ENCODE assay signal across 18 mouse cellular contexts in genomic region chr5:93684661-93685060, GRCm38 (mm10). TPM values are rescaled to one million over a fixed set of nuclear protein-coding genes. Genes with fewer than 3 reads are reported as not detected.
A peak's percentile ranks its signal among the peaks of the same experiment; 100 is the strongest.
DNase-seq lines count a peak whose midpoint lies in the region; TF ChIP-seq lines count a peak whose summit lies in the region.
"Not testable (repeated sequence)": the region's sequence is repeated elsewhere in the genome, so short reads cannot be mapped to it uniquely, and the experiment has no call there.
"Had no signal": no experiment of that assay in that cellular context is flagged by ENCODE, and none has a peak within 500 bp of the region (broad histone marks: within the 10 kb centered on the region; RNA-seq: fewer than 3 reads in every experiment).

No protein-coding gene starts in this region.

- not testable (repeated sequence) for H3K4me3 ChIP-seq in layer of hippocampus, adult 2 months

- peak; percentile 14 for DNase-seq in adrenal gland, postnatal 10 days
- DNase-seq in cerebellum, adult 11-12 months: peak; percentile 14
- peak; percentile 10 for DNase-seq in cerebellum, adult 9-11 months
- DNase-seq in kidney, adult 18-20 months: peak; percentile 25
- DNase-seq in kidney, postnatal 14 days: peak; percentile 6
- DNase-seq in layer of hippocampus, adult 2 months (ENCODE audit: low spot score in 2 of 2): peak in 1 of 2 experiments; percentile 15
- peak; percentile 1 to 2 for DNase-seq in right cerebral cortex, adult 2 months (ENCODE audit: low spot score in 2 of 2)

- TF ChIP-seq CTCF in layer of hippocampus, adult 2 months (conservative IDR thresholded peaks at IDR 0.05): peak; percentile 33

- not testable (repeated sequence) for H3K27ac ChIP-seq in layer of hippocampus, adult 2 months

RNA-seq across cellular contexts. Expression of gene C87414, which starts 13.3 kb away (rescaled TPM):
- not detected for total RNA-seq in adrenal gland, postnatal 10 days (2021)
- not detected for total RNA-seq in layer of hippocampus, adult 2 months (2021)
- total RNA-seq: CH12.LX; ES-E14; forebrain, postnatal 0 days; gastrocnemius, adult 8-10 months; gastrocnemius, postnatal 4 days; heart, adult 2 months; heart, postnatal 4 days; left cerebral cortex, adult 2 months; left cerebral cortex, postnatal 25 days; megakaryocyte, adult 5-6 weeks; neutrophil, adult 5-6 weeks had no signal
